ENCODE assay signal across 15 mouse cellular contexts in the genomic region with DNA sequence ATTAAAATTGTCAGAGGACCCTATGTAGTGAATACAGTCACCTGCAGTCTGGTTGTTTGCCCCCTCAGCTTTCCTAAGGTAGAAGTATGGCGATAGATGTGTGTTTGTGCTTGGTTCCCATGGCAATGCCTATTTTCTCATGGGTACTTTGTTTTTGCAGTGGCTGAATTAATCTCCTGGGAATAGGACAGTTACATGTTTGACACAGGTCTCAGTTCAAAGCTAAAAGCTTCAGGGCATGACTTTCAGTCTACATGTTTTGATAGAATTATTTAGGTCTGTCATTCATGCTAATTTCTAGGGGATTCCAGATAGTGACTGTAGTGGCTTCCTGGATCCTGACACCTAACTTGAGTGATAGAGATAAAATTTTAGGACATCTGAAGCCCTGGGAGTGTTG.
A peak's percentile ranks its signal among the peaks of the same experiment; 100 is the strongest.
DNase-seq lines count a peak whose midpoint lies in the region; TF ChIP-seq lines count a peak whose summit lies in the region.
"Had no signal": no experiment of that assay in that cellular context is flagged by ENCODE, and none has a peak within 500 bp of the region (broad histone marks: within the 10 kb centered on the region; RNA-seq: fewer than 3 reads in every experiment).

No protein-coding gene starts in this region.

- TF ChIP-seq RAD21 in MEL (IDR thresholded peaks at IDR 0.05; ENCODE audit: low read depth, low read length): no peak

- no peak for TF ChIP-seq POLR2A in MEL (IDR thresholded peaks at IDR 0.05; ENCODE audit: control insufficient read depth in 1 of 2, insufficient read depth in 1 of 2, low read depth in 1 of 2, low read length in 2 of 2, poor library complexity in 1 of 2)

- no peaks in the 10 kb centered on the region for H3K27me3 ChIP-seq in MEL (ENCODE audit: control insufficient read depth in 1 of 2, insufficient read depth in 2 of 2, low read length in 2 of 2)
- H3K27me3 ChIP-seq: CH12.LX, Patski had no signal

- no peaks in the 10 kb centered on the region; the same call in 1 of the 2 replicates for H3K79me2 ChIP-seq in MEL (ENCODE audit: control insufficient read depth, insufficient read depth, low read length, poor library complexity)

- TF ChIP-seq EP300 in MEL (IDR thresholded peaks at IDR 0.05; ENCODE audit: low read depth in 1 of 2, low read length in 2 of 2): no peak

- peak overlapping the region; percentile 13 to 38 for H3K4me3 ChIP-seq in MEL (ENCODE audit: control insufficient read depth in 1 of 2, insufficient read depth in 1 of 2, low read depth in 2 of 2, low read length in 2 of 2)

- no peak for TF ChIP-seq CTCF in MEL (IDR thresholded peaks at IDR 0.05 in 2 of 3, conservative IDR thresholded peaks at IDR 0.05 in 1 of 3; ENCODE audit: control insufficient read depth in 1 of 3, insufficient read depth in 1 of 3, low read depth in 2 of 3, low read length in 3 of 3, poor library complexity in 1 of 3, severe bottlenecking in 1 of 3)

- H3K27ac ChIP-seq in MEL (ENCODE audit: control insufficient read depth, low read depth, low read length): peak overlapping the region; percentile 59

- H3K9me3 ChIP-seq in MEL (replicated peaks; ENCODE audit: insufficient read depth, low read length): no peaks in the 10 kb centered on the region
- H3K9me3 ChIP-seq: G1E had no signal

- peaks cover 4 to 23% of the 10 kb centered on the region in 2 experiments for H3K4me1 ChIP-seq in MEL (ENCODE audit: control insufficient read depth in 1 of 2, insufficient read depth in 2 of 2, low read length in 2 of 2)

- peak; percentile 66 for DNase-seq in MEL (ENCODE audit: low read depth, low spot score)
- no peak for DNase-seq in left cerebral cortex, adult 18-20 months (ENCODE audit: low spot score in 2 of 2)
- DNase-seq: adrenal gland, adult 8-10 months; adrenal gland, postnatal 10 days; adrenal gland, postnatal 14 days; adrenal gland, postnatal 25 days; B cell, adult 2 months; cerebellum, adult 11 months; cerebellum, adult 11-12 months; cerebellum, adult 18-20 months; cerebellum, adult 2 months; cerebellum, adult 8-10 months had no signal

- H3K9ac ChIP-seq in MEL (ENCODE audit: control insufficient read depth, low read depth, low read length, poor library complexity, severe bottlenecking): peak overlapping the region; percentile 24

- H3K36me3 ChIP-seq in MEL (ENCODE audit: control insufficient read depth in 1 of 2, insufficient read depth in 2 of 2, low read length in 2 of 2): peaks cover 0 to 33% of the 10 kb centered on the region in 2 experiments; a peak in 2 of 4 replicates
- H3K36me3 ChIP-seq: G1E had no signal

TF ChIP-seq in MEL, 35 proteins besides CTCF, POLR2A, EP300 and RAD21:
- no peak for TF ChIP-seq MYC (IDR thresholded peaks at IDR 0.05; ENCODE audit: low read depth, low read length)
- TF ChIP-seq KAT2A (conservative IDR thresholded peaks at IDR 0.05; ENCODE audit: low read depth, low read length): no peak
- TF ChIP-seq MAFK (IDR thresholded peaks at IDR 0.05; ENCODE audit: borderline replicate concordance, low read depth, low read length): no peak
- TF ChIP-seq NRF1 (IDR thresholded peaks at IDR 0.05; ENCODE audit: insufficient read depth, low read depth, low read length, poor library complexity, severe bottlenecking): 0 out of 2 replicates have a peak, but pooled peaks have one; percentile 15
- peak; percentile 54 for TF ChIP-seq SIN3A (IDR thresholded peaks at IDR 0.05; ENCODE audit: low read length)
